Mouse (Mus musculus) limb, embryonic 13.5 days (tissue): Measurements from ENCODE around the gene Bod1. TPM values are rescaled to one million over a fixed set of nuclear protein-coding genes. Genes with fewer than 3 reads are reported as not detected.

Source experiments
- ATAC-seq: fragments of 200-750 bp; cut with Nextera tagmentation; 2 replicates; pipeline ENCODE4 v1.8.0; 2017; ENCODE audit warnings: low read depth, moderate number of reproducible peaks, moderate TSS enrichment; ENCODE audit not compliant: low FRiP score
- H3K27ac ChIP-seq: fragments of 300-500 bp; sonication (generic); 2 replicates; pipeline ENCODE4 v1.5.1; 2015; ENCODE audit warnings: inconsistent platforms, mild to moderate bottlenecking, moderate library complexity
- H3K27me3 ChIP-seq: fragments of 300-500 bp; sonication (generic); 2 replicates; pipeline ENCODE4 v1.6.1; 2015; ENCODE audit warnings: mild to moderate bottlenecking, inconsistent platforms
- H3K36me3 ChIP-seq: fragments of 300-500 bp; sonication (generic); 2 replicates; pipeline ENCODE4 v1.6.1; 2015; ENCODE audit warnings: inconsistent platforms, mild to moderate bottlenecking, moderate library complexity
- H3K4me1 ChIP-seq: fragments of 300-500 bp; sonication (generic); 2 replicates; pipeline ENCODE4 v1.6.1; 2015; ENCODE audit warnings: inconsistent platforms
- H3K4me2 ChIP-seq: fragments of 300-500 bp; sonication (generic); replicated peaks from 2 replicates; pipeline ENCODE4 v1.6.1; 2015; ENCODE audit warnings: inconsistent platforms, mild to moderate bottlenecking, moderate library complexity
- H3K4me3 ChIP-seq: fragments of 300-500 bp; sonication (generic); 2 replicates; pipeline ENCODE4 v1.5.1; 2015; ENCODE audit warnings: moderate library complexity, mild to moderate bottlenecking, inconsistent platforms
- H3K9ac ChIP-seq: fragments of 300-500 bp; sonication (generic); 2 replicates; pipeline ENCODE4 v1.6.1; 2015; ENCODE audit warnings: mild to moderate bottlenecking, inconsistent platforms
- H3K9me3 ChIP-seq: fragments of 300-500 bp; sonication (generic); 2 replicates; pipeline ENCODE4 v1.6.1; 2016; ENCODE audit warnings: inconsistent platforms
- WGBS: fragments of 180-500 bp; shearing (Covaris S2); methylation state at CpG from one replicate; pipeline ENCODE4 v1.1.7; 2015; 5-methylcytosine and 5-hydroxymethylcytosine counted together
- polyA plus RNA-seq: library from polyadenylated mRNA; unstranded; fragments of >200 nt; fragmentation: Nextera tagmentation; extraction: Ambion mirVana; gene quantifications from 2 replicates; pipeline ENCODE4 v1.2.1, GENCODE M21; 2015

The Bod1 gene
- polyA plus RNA-seq, 1 experiment from 2014 or later: 108 TPM

DNA sequence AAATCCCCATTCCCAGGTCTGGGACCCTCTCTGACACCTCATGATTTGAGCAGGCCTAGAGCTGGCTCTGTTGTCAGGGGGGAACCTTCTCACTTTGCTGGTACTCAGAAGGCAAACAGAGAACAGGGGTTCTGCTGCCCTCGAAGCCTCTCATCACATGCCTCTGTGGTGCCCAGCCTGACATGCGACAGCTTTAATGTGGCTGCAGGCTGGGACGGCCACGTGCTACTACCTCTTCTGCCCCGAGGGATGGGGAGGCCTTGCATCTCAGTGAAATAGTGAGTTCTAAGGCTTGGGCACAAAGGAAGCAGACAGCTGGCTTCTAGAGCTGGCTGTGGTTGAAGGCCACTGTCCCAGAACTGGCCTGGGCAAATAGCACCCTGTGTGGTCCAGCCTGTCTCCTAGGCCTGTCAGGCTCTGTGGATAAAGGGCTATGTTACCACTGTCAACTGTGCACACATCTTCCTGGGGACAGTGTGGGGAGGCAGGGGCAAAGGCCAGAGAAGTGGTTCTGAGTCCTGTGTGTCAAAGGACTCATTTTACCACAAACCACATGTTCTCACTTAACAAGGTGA lies 8.7 kb downstream of the Bod1 start:
- ATAC-seq: peak; percentile 48; the same call in 1 of the 2 replicates
- no peaks in the 10 kb centered on the region for H3K27me3 ChIP-seq
- no peak overlapping the region for H3K4me2 ChIP-seq
- H3K4me3 ChIP-seq: no peak overlapping the region
- H3K9ac ChIP-seq: no peak overlapping the region
- WGBS: 84% methylated on average over 5 of the region's 5 CpGs
- no peaks in the 10 kb centered on the region for H3K4me1 ChIP-seq
- no peak overlapping the region for H3K27ac ChIP-seq
- no peaks in the 10 kb centered on the region for H3K9me3 ChIP-seq
- peaks cover 55% of the 10 kb centered on the region for H3K36me3 ChIP-seq

DNA sequence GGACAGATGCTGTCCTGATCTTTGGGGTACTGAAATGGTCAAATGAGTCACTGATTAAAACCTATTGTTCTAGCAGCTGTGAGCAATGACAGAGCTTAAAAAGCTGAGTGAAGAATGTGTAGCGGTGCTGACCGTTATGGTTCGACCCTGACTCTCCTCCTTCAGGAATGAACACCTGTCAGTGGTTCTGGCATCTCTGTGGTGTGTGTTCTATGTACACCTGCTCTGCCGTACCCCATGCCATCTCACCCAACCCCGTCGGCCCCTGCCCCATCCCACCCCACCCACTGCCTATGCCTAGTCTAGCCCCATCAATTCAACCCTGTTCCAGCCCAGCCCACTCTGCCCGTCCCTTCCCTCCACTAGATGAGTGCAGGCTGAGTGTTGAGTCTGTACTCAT lies 9.5 kb downstream of the Bod1 start:
- Histone ChIP-seq H3K4me2 (no peak overlapping the region), H3K36me3 (peaks cover 47% of the 10 kb centered on the region), H3K9ac (no peak overlapping the region), H3K27me3 (no peaks in the 10 kb centered on the region), H3K4me3 (no peak overlapping the region), H3K27ac (no peak overlapping the region), H3K9me3 (no peaks in the 10 kb centered on the region), H3K4me1 (no peaks in the 10 kb centered on the region)
- WGBS: 92% methylated on average over 7 of the region's 7 CpGs
- ATAC-seq: no peak

GRCm38 (mm10) chr11:31657806-31658175 lies 13.9 kb downstream of the Bod1 start:
- H3K9ac ChIP-seq: no peak overlapping the region
- H3K27me3 ChIP-seq: no peaks in the 10 kb centered on the region

GRCm38 (mm10) chr11:31657168-31657805 lies 14.4 kb downstream of the Bod1 start:
- no peaks in the 10 kb centered on the region for H3K4me1 ChIP-seq
- no peak overlapping the region for H3K4me3 ChIP-seq
- H3K27ac ChIP-seq: no peak overlapping the region
- H3K9me3 ChIP-seq: 0 out of 2 replicates have a peak, but pooled peaks cover 3% of the 10 kb centered on the region
- no peak overlapping the region for H3K4me2 ChIP-seq
- no peak overlapping the region for H3K9ac ChIP-seq
- ATAC-seq: no peak
- no peaks in the 10 kb centered on the region for H3K27me3 ChIP-seq
- WGBS: 75% methylated on average over 5 of the region's 5 CpGs
- no peaks in the 10 kb centered on the region; the same call in 1 of the 2 replicates for H3K36me3 ChIP-seq

More at GRCm38 (mm10) chr11:31657806-31658175, 13.9 kb downstream of the Bod1 start:
- no peak overlapping the region for H3K4me3 ChIP-seq
- no peak for ATAC-seq
- peaks cover 4% of the 10 kb centered on the region; the same call in 1 of the 2 replicates for H3K36me3 ChIP-seq
- H3K4me2 ChIP-seq: no peak overlapping the region
- no peaks in the 10 kb centered on the region for H3K4me1 ChIP-seq
- H3K27ac ChIP-seq: no peak overlapping the region
- H3K9me3 ChIP-seq: no peaks in the 10 kb centered on the region

- no peaks in the 10 kb centered on the region for H3K27me3 ChIP-seq
- WGBS: 70% methylated on average over 2 of the region's 2 CpGs
- no peak overlapping the region for H3K9ac ChIP-seq
- no peak overlapping the region for H3K4me3 ChIP-seq
- H3K4me2 ChIP-seq: no peak overlapping the region
- ATAC-seq: no peak
- H3K4me1 ChIP-seq: no peaks in the 10 kb centered on the region
- H3K27ac ChIP-seq: no peak overlapping the region
- no peaks in the 10 kb centered on the region for H3K36me3 ChIP-seq
- 0 out of 2 replicates have a peak, but pooled peaks cover 3% of the 10 kb centered on the region for H3K9me3 ChIP-seq
Observed at GRCm38 (mm10) chr11:31649507-31649906, 22.2 kb downstream of the Bod1 start.

DNA sequence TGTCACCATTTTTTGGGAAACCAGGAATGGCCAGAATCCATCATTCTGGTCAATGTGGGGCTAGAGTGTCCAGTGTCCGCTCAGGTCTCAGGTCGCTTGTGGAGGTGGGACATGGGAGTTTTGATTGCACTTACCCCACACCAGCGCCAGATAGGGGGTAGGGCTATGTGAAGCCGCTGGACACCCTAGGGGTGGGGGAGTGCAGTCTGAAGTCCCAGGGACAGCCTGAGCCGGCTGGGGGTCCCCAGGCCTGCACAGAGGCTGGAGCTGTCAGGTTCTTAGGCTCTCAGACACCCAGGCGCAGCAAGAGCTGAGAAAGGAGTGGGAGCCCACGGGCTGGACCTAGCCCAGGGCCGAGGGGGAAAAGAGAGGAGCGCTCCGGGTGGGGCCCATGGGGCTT lies 24.4 kb downstream of the Bod1 start:
- ATAC-seq: no peak
- Histone ChIP-seq H3K27ac (no peak overlapping the region), H3K4me2 (no peak overlapping the region), H3K27me3 (no peaks in the 10 kb centered on the region), H3K4me1 (no peaks in the 10 kb centered on the region), H3K36me3 (no peaks in the 10 kb centered on the region), H3K9ac (no peak overlapping the region), H3K9me3 (no peaks in the 10 kb centered on the region), H3K4me3 (no peak overlapping the region)
- WGBS: 84% methylated on average over 10 of the region's 10 CpGs

- H3K4me3 ChIP-seq: no peak overlapping the region
- H3K9ac ChIP-seq: no peak overlapping the region
- H3K27me3 ChIP-seq: no peaks in the 10 kb centered on the region
- H3K36me3 ChIP-seq: no peaks in the 10 kb centered on the region
- no peak overlapping the region for H3K4me2 ChIP-seq
- no peaks in the 10 kb centered on the region for H3K9me3 ChIP-seq
- ATAC-seq: no peak
- H3K4me1 ChIP-seq: no peaks in the 10 kb centered on the region
- WGBS: 90% methylated on average over 1 of the region's 1 CpGs
- H3K27ac ChIP-seq: no peak overlapping the region
Observed at GRCm38 (mm10) chr11:31646571-31646970, 25.1 kb downstream of the Bod1 start.

GRCm38 (mm10) chr11:31643120-31643519 lies 28.6 kb downstream of the Bod1 start:
- no peaks in the 10 kb centered on the region for H3K9me3 ChIP-seq
- 66% methylated on average over 6 of the region's 6 CpGs for WGBS
- no peak overlapping the region for H3K4me2 ChIP-seq
- no peak overlapping the region for H3K27ac ChIP-seq
- H3K4me3 ChIP-seq: no peak overlapping the region
- H3K27me3 ChIP-seq: no peaks in the 10 kb centered on the region
- no peaks in the 10 kb centered on the region for H3K36me3 ChIP-seq
- H3K9ac ChIP-seq: no peak overlapping the region
- ATAC-seq: no peak
- H3K4me1 ChIP-seq: no peaks in the 10 kb centered on the region

- Histone ChIP-seq H3K4me2 (no peak overlapping the region), H3K27me3 (no peaks in the 10 kb centered on the region), H3K4me1 (no peaks in the 10 kb centered on the region), H3K27ac (no peak overlapping the region), H3K4me3 (no peak overlapping the region), H3K9me3 (no peaks in the 10 kb centered on the region), H3K9ac (no peak overlapping the region), H3K36me3 (no peaks in the 10 kb centered on the region)
- no peak for ATAC-seq
- WGBS: 44% methylated on average over 3 of the region's 3 CpGs
Observed at GRCm38 (mm10) chr11:31641066-31641810, 30.4 kb downstream of the Bod1 start.

- WGBS: 75% methylated on average over 5 of the region's 5 CpGs
- Histone ChIP-seq H3K9me3 (no peaks in the 10 kb centered on the region), H3K36me3 (no peaks in the 10 kb centered on the region), H3K9ac (no peak overlapping the region), H3K4me1 (peaks cover 3% of the 10 kb centered on the region; the same call in 1 of the 2 replicates), H3K27ac (no peak overlapping the region), H3K27me3 (no peaks in the 10 kb centered on the region), H3K4me2 (no peak overlapping the region), H3K4me3 (no peak overlapping the region)
- ATAC-seq: no peak
Observed at GRCm38 (mm10) chr11:31640187-31640586, 31.5 kb downstream of the Bod1 start.

DNA sequence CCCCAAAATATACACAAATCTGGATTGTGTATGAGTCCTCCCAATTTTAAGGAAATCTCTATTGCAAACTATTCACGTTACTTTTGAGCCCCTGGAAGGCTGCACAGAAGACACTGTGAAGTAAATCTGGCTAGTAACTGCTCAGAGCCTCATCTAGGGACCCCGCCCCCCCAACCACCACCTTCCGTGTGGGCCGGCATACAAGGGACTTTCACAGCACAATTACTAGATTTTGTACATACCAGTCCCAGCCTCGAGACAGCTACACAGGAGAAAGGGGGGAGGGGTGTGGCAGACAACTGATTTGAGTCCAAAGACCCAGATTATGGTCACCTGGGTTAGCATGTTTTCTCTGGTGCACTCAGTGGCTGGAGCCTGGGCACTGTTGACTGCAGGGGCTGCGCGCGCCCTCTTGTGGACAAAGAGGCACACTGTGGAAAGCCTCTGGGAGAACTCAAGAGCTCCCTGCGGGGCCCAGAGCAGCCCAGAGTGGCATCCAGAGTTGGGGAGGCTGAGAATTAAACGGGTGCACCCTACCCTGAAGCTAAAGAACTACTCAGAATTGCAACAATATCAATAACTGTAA lies 33.8 kb downstream of the Bod1 start:
- H3K9ac ChIP-seq: no peak overlapping the region
- H3K9me3 ChIP-seq: no peaks in the 10 kb centered on the region
- 30% methylated on average over 10 of the region's 10 CpGs for WGBS
- peaks cover 8% of the 10 kb centered on the region; the same call in 1 of the 2 replicates for H3K4me1 ChIP-seq
- no peaks in the 10 kb centered on the region for H3K27me3 ChIP-seq
- H3K4me3 ChIP-seq: no peak overlapping the region
- ATAC-seq: peak; percentile 49; the same call in 1 of the 2 replicates
- H3K36me3 ChIP-seq: no peaks in the 10 kb centered on the region
- H3K4me2 ChIP-seq: no peak overlapping the region
- no peak overlapping the region for H3K27ac ChIP-seq

GRCm38 (mm10) chr11:31628700-31629099 lies 43.0 kb downstream of the Bod1 start:
- Histone ChIP-seq H3K4me1 (no peaks in the 10 kb centered on the region), H3K4me2 (no peak overlapping the region), H3K36me3 (no peaks in the 10 kb centered on the region), H3K9me3 (no peaks in the 10 kb centered on the region), H3K27me3 (no peaks in the 10 kb centered on the region), H3K4me3 (no peak overlapping the region), H3K9ac (no peak overlapping the region), H3K27ac (no peak overlapping the region)
- ATAC-seq: no peak
- 90% methylated on average over 5 of the region's 5 CpGs for WGBS
